Mouse (Mus musculus) limb, embryonic 12.5 days (tissue): ENCODE measurements around the gene Zfp423. TPM values are rescaled to one million over a fixed set of nuclear protein-coding genes. Genes with fewer than 3 reads are reported as not detected.
A peak's percentile ranks its signal among the peaks of the same experiment; 100 is the strongest.

Experiments used
- ATAC-seq: fragments of 200-750 bp; cut with Nextera tagmentation; 2 replicates; pipeline ENCODE4 v1.8.0; 2017; ENCODE audit warnings: low read depth, moderate TSS enrichment; ENCODE audit not compliant: insufficient number of reproducible peaks, insufficient read depth, low FRiP score, low TSS enrichment
- H3K27ac ChIP-seq: fragments of 300-500 bp; sonication (generic); 2 replicates; pipeline ENCODE4 v1.5.1; 2016; ENCODE audit warnings: mild to moderate bottlenecking, moderate library complexity
- H3K27me3 ChIP-seq: fragments of 300-500 bp; sonication (generic); 2 replicates; pipeline ENCODE4 v1.6.1; 2016; ENCODE audit warnings: mild to moderate bottlenecking, moderate library complexity
- H3K36me3 ChIP-seq: fragments of 300-500 bp; sonication (generic); 2 replicates; pipeline ENCODE4 v1.6.1; 2016; ENCODE audit warnings: mild to moderate bottlenecking, moderate library complexity
- H3K4me1 ChIP-seq: fragments of 300-500 bp; sonication (generic); replicated peaks from 2 replicates; pipeline ENCODE4 v1.6.1; 2016
- H3K4me2 ChIP-seq: fragments of 300-500 bp; sonication (generic); 2 replicates; pipeline ENCODE4 v1.6.1; 2016; ENCODE audit warnings: mild to moderate bottlenecking, moderate library complexity
- H3K4me3 ChIP-seq: fragments of 300-500 bp; sonication (generic); replicated peaks from 2 replicates; pipeline ENCODE4 v1.5.1; 2016; ENCODE audit warnings: mild to moderate bottlenecking
- H3K9ac ChIP-seq: fragments of 300-500 bp; sonication (generic); replicated peaks from 2 replicates; pipeline ENCODE4 v1.6.1; 2016; ENCODE audit warnings: mild to moderate bottlenecking, moderate library complexity
- H3K9me3 ChIP-seq: fragments of 300-500 bp; sonication (generic); 2 replicates; pipeline ENCODE4 v1.6.1; 2016; ENCODE audit warnings: mild to moderate bottlenecking, moderate library complexity
- WGBS: fragments of 180-500 bp; shearing (Covaris S2); methylation state at CpG from one replicate; pipeline ENCODE4 v1.1.7; 2016; 5-methylcytosine and 5-hydroxymethylcytosine counted together
- polyA plus RNA-seq: library from polyadenylated mRNA; unstranded; fragments of >200 nt; fragmentation: Nextera tagmentation; extraction: Ambion mirVana; gene quantifications from 2 replicates; pipeline ENCODE4 v1.2.1, GENCODE M21; 2016

The Zfp423 gene
- polyA plus RNA-seq, 1 experiment from 2014 or later: 40.3 TPM

DNA sequence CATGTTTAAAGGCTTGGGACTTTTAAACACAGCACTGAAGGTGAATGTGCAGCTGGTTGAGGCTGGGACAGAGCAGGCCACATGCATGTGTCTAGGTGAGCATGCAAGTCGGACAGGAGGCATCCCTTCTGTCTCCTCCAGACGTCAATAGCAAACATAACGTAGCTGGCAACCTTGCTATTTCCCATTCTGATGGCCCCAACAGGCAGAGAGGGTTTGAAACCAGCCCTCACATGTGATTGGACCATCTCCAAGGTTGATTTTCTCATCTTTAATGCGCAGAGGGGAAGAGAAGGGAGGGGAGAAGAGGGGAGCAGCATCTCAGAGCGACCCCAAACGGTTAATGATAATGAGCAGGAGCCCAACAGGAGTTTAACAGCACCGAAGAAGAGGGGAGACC lies 123.5 kb downstream of the Zfp423 start:
- Histone ChIP-seq H3K27me3 (no peaks in the 10 kb centered on the region), H3K9ac (no peak overlapping the region), H3K4me3 (no peak overlapping the region), H3K4me1 (peaks cover 89% of the 10 kb centered on the region), H3K27ac (peak overlapping the region; percentile 97), H3K4me2 (peak overlapping the region; percentile 51; the same call in 1 of the 2 replicates), H3K36me3 (peaks cover 3% of the 10 kb centered on the region; the same call in 1 of the 2 replicates), H3K9me3 (no peaks in the 10 kb centered on the region)
- no peak for ATAC-seq
- 7% methylated on average over 7 of the region's 7 CpGs for WGBS

DNA sequence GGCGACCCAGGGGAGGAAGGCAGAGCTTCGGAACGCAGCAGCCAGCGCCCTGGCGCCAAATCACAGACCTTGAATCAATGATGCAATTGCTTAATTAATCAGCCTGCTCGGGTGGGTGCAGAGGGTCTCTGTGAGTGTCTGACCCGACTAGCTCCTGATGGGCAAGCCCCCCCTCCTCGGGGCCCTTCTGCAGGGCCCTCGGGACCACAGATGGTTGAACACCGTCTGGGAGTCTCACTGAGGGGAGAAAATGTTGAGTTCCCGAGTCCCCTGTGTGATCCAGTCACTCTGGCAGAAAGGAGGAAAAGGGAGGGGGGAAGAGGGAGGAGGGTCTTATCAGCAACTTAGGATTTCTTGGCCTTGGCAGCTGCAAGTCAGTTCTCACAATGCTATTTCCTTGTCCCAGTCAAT lies 124.0 kb downstream of the Zfp423 start:
- Histone ChIP-seq H3K4me1 (peaks cover 93% of the 10 kb centered on the region), H3K9me3 (no peaks in the 10 kb centered on the region), H3K27ac (peak overlapping the region; percentile 97), H3K36me3 (peaks cover 3% of the 10 kb centered on the region; the same call in 1 of the 2 replicates), H3K4me2 (peak overlapping the region; percentile 43), H3K27me3 (no peaks in the 10 kb centered on the region), H3K9ac (0 out of 2 replicates have a peak overlapping the region, but pooled peaks have one; percentile 27), H3K4me3 (no peak overlapping the region)
- ATAC-seq: no peak
- 2% methylated on average over 11 of the region's 11 CpGs for WGBS

DNA sequence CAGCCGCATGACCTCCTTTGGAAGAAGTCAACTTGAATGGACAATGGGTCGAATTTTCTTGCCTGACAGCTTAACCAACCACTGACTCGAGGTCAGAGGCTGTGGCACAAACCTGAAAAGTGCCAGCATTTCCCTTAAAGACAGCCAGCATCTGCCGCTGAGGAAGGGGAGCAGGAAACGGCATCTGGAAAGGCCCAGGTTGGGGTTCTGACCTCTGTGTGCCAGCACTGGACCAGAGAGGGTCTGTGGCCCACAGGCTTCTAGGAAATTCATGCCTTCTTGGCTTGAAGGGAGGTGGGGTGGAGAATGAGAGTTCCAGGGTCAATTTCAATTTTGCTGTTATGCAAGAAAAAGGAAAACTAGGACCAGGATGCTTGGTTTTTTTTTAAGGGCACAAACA lies 124.7 kb downstream of the Zfp423 start:
- peaks cover 97% of the 10 kb centered on the region for H3K4me1 ChIP-seq
- no peak overlapping the region for H3K4me3 ChIP-seq
- H3K36me3 ChIP-seq: peaks cover 3% of the 10 kb centered on the region; the same call in 1 of the 2 replicates
- H3K9me3 ChIP-seq: no peaks in the 10 kb centered on the region
- no peaks in the 10 kb centered on the region for H3K27me3 ChIP-seq
- no peak overlapping the region for H3K9ac ChIP-seq
- WGBS: 13% methylated on average over 5 of the region's 5 CpGs
- H3K27ac ChIP-seq: peak overlapping the region; percentile 97
- ATAC-seq: no peak
- H3K4me2 ChIP-seq: peak overlapping the region; percentile 43; the same call in 1 of the 2 replicates

DNA sequence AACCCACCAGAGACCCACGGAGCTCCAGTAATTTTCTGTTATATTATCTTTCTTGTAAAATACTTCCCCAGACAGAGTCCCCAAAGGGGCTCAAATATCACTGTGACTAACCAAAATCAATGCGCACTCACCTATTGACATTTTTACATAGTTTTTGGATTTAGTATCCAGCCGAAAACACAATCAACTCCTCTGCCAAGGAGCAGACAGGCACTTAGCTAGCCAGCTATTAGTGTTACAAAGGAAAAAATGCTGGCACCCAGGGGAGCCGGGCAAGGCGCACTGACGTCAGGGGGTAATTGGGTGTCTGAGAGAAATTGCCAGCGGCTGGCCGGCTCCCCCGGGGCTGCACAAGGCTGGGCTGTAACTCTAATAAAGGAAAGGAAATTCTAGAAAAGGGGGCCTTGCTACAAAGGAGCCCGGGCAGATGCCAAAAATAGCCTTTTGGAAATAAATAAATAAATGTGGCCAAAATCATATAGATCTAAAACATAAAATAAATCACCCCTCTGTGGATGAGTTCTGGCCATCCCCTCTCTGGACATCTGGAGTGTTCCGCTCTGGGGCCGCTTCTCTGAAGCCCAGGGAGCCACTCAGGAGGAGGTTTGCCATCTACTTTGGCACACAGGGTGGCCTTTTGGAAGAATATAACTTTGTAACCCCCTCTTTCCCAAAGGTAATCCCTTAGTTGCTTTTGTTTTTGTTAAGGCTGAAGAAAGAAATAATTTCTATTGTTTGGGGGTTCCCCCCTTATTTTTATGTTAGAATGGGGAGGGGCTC lies 125.4 kb downstream of the Zfp423 start:
- no peaks in the 10 kb centered on the region for H3K36me3 ChIP-seq
- no peaks in the 10 kb centered on the region for H3K9me3 ChIP-seq
- H3K4me1 ChIP-seq: peaks cover 97% of the 10 kb centered on the region
- no peak overlapping the region for H3K9ac ChIP-seq
- peak overlapping the region; percentile 97 for H3K27ac ChIP-seq
- H3K4me3 ChIP-seq: no peak overlapping the region
- no peak for ATAC-seq
- H3K27me3 ChIP-seq: no peaks in the 10 kb centered on the region
- 9% methylated on average over 12 of the region's 12 CpGs for WGBS
- peak overlapping the region; percentile 35 for H3K4me2 ChIP-seq

DNA sequence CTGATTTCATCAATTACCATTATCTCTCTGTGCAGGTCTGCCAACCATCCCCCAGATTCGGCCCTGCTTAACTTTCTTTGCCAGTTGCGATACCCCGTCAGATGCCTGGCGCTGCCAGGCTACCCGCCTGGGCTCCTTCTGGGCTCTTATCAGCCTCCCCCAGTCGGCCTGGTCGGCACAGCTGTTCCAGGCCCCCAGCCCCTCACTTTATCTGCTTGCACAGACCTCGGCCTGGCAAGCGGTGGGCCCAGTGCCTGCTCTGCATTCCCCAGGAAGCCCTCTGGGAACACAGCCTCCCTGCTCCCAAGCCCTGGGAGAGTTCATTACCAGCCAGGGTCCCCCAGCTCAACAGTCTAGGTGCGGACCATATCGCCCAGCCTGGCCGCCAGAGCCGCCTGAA lies 126.1 kb downstream of the Zfp423 start:
- H3K9me3 ChIP-seq: no peaks in the 10 kb centered on the region
- H3K27me3 ChIP-seq: no peaks in the 10 kb centered on the region
- peak overlapping the region; percentile 35 for H3K4me2 ChIP-seq
- H3K4me1 ChIP-seq: peaks cover 90% of the 10 kb centered on the region
- peak overlapping the region; percentile 97 for H3K27ac ChIP-seq
- 25% methylated on average over 13 of the region's 13 CpGs for WGBS
- ATAC-seq: no peak
- H3K36me3 ChIP-seq: no peaks in the 10 kb centered on the region
- H3K4me3 ChIP-seq: 0 out of 2 replicates have a peak overlapping the region, but pooled peaks have one; percentile 7
- peak overlapping the region; percentile 40; the same call in 1 of the 2 replicates for H3K9ac ChIP-seq

DNA sequence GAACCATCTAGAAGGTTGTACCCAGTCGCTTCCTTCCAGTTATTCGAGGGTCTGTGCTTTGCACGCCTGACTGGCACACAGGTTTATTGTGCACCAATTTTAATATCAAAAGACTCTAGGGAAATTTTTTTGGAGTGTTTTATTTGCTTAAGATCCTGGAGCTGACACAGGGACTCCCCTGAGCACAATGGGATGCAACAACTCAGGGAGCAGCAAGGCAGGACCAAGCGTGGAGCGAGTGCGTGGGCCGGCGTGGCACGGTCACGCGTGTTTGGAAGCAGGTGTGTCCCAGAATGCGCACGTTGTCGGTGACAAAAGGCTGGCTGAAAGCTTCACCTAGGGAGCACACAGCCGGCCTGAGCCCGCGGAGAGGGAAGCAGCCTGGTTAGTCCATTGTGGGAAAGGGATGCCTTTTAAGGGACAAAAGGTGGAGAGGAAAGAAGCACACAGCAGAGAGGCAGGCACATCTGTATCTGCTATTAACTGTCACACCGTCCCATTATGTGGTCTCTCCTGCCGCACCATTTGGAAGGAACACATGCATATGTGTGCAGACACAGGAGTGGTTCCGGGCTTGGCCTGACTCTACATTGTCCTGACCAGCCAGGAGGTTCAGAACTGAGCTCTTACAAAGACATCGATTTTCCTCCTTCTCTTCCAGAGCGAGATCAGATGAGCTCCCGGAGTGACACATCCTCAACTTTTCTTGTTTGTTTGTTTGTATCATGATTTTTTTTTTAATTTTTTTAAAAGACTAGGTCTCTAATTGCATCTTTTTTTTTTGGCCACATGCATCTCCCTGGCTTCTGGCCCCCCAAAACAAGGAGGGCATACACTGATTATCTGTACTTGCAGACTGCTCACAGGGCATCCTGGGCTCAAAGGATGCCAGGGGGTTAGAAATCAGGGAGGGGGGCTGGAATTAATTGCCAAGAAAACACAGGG lies 126.7 kb downstream of the Zfp423 start:
- 36% methylated on average over 23 of the region's 23 CpGs for WGBS
- no peaks in the 10 kb centered on the region for H3K36me3 ChIP-seq
- H3K27me3 ChIP-seq: no peaks in the 10 kb centered on the region
- peak overlapping the region; percentile 35 for H3K4me2 ChIP-seq
- H3K27ac ChIP-seq: peak overlapping the region; percentile 97
- no peak for ATAC-seq
- no peak overlapping the region for H3K4me3 ChIP-seq
- H3K4me1 ChIP-seq: peaks cover 84% of the 10 kb centered on the region
- H3K9me3 ChIP-seq: no peaks in the 10 kb centered on the region
- peak overlapping the region; percentile 40; the same call in 1 of the 2 replicates for H3K9ac ChIP-seq

DNA sequence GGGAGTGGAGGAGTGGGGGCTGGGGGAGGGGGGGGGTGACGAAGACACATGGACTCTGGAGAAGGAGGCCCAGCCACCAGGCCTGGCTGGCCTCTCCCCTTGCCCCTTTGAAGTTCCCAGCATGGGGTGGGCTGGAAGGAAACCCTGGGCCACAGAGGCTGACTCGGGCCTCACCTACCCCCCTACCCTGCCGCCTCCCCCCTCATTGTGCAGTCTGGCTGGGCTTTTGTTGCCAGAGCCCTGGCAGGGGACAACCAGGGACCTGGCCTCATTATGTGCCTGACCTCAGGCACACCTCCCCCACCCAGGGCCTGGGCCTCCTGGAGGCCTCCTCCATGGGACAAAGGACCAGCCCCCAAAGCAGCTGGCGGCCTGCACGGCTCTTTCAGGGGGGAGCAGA lies 127.8 kb downstream of the Zfp423 start:
- peak overlapping the region; percentile 37 for H3K4me2 ChIP-seq
- H3K27me3 ChIP-seq: no peaks in the 10 kb centered on the region
- H3K36me3 ChIP-seq: peaks cover 4% of the 10 kb centered on the region; the same call in 1 of the 2 replicates
- peak overlapping the region; percentile 97 for H3K27ac ChIP-seq
- H3K9ac ChIP-seq: peak overlapping the region; percentile 40
- ATAC-seq: peak; percentile 50
- H3K9me3 ChIP-seq: no peaks in the 10 kb centered on the region
- peaks cover 73% of the 10 kb centered on the region for H3K4me1 ChIP-seq
- H3K4me3 ChIP-seq: no peak overlapping the region
- 1% methylated on average over 5 of the region's 5 CpGs for WGBS

DNA sequence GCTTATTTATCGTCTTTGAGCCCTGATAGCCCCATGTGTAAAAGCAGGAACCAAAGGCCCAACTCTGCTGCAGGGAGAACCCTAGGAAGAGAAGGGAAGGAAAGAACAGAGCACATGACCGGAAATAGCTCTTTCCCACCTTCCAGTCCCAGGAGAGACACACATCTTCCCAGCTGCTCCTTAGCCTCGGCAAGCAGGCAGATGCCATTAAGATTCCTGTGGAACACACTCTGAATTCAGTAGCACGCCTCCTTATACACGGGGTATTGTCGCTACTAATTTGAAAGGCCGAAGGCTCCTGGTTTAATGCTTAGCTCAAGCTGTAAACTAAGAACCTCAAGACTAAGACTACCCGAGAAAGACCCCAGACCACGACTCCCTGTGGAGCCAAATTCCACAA lies 128.3 kb downstream of the Zfp423 start:
- H3K27ac ChIP-seq: peak overlapping the region; percentile 97
- no peak; the same call in 1 of the 2 replicates for ATAC-seq
- 4% methylated on average over 9 of the region's 9 CpGs for WGBS
- H3K4me3 ChIP-seq: no peak overlapping the region
- peak overlapping the region; percentile 40 for H3K9ac ChIP-seq
- H3K9me3 ChIP-seq: no peaks in the 10 kb centered on the region
- H3K4me1 ChIP-seq: peaks cover 73% of the 10 kb centered on the region
- H3K27me3 ChIP-seq: no peaks in the 10 kb centered on the region
- H3K36me3 ChIP-seq: peaks cover 4% of the 10 kb centered on the region
- H3K4me2 ChIP-seq: peak overlapping the region; percentile 37

DNA sequence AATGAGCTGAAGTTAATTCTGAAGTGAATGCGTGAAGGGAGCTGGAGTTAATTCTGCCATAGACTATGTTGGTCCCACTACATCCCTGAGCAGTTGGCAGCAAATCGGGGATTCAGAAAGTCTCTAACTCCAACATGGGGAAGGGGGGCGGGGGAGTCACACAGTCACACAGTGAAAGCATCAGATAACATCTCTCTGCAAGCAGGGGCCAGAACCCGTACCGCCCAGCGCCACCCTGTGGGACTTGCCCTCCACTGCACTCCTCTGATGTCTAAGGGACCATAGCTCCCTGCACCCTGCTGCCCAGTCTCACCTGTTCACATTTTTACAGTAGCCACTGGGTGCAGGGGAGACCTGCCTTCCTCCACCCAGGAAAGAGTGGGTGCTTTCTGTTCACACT lies 129.2 kb downstream of the Zfp423 start:
- Histone ChIP-seq H3K4me1 (peaks cover 65% of the 10 kb centered on the region), H3K4me3 (no peak overlapping the region), H3K27ac (peak overlapping the region; percentile 97), H3K4me2 (no peak overlapping the region), H3K9ac (no peak overlapping the region), H3K9me3 (no peaks in the 10 kb centered on the region), H3K27me3 (no peaks in the 10 kb centered on the region), H3K36me3 (peaks cover 4% of the 10 kb centered on the region)
- WGBS: 11% methylated on average over 6 of the region's 6 CpGs
- no peak for ATAC-seq

DNA sequence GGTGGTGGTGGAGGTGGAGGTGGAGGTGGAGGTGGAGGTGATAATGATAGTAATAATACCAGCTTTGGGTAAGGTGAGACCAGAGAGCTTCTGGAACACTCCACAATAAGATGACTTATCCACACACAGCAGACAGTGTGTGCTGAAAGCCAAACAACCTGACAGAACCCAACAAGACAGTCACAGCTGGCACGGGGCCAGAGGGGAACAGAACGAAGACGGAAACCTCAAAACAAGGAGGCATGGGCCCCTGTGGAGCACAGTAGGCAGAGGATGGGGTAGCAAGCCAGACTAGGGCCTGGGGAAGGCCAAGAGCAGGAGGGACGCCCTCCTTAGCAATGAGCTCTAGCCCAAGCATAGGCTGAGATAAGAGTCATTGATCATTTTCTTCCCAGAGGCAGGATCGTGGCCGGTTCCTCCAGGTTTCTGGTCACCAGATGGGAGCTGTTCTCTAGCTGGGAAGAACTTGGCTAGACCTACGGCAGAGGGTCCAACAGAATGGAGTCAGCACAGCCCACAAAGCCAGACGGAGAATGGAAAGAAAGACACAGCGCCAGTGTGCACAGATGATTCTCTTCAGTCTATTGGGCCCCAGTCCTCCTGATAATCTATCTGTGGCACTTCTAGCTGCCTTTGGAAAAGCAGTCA lies 133.3 kb downstream of the Zfp423 start:
- Histone ChIP-seq H3K4me1 (peaks cover 55% of the 10 kb centered on the region), H3K9ac (no peak overlapping the region), H3K4me2 (no peak overlapping the region), H3K36me3 (peaks cover 4% of the 10 kb centered on the region), H3K27me3 (no peaks in the 10 kb centered on the region), H3K4me3 (no peak overlapping the region), H3K27ac (no peak overlapping the region), H3K9me3 (no peaks in the 10 kb centered on the region)
- WGBS: 85% methylated on average over 9 of the region's 9 CpGs
- ATAC-seq: no peak
